Mouse (Mus musculus) left cerebral cortex, postnatal 14 days (tissue): ENCODE measurements around the gene Itga2b. TPM values are rescaled to one million over a fixed set of nuclear protein-coding genes. Genes with fewer than 3 reads are reported as not detected.

Experiments used
- DNase-seq, 2 experiments: peaks; one replicate each; pipeline ENCODE4 v3.0.0; 2021 to 2022; ENCODE audit warnings: low spot score in 2 of 2, mixed read lengths in 1 of 2
- intact Hi-C: fragments of 180-260 bp; cut with DNase I; formaldehyde crosslinking; loops from one replicate; pipeline ENCODE4 v1.15.1; 2025
- long read RNA-seq, 2 experiments: library from polyadenylated mRNA; stranded (forward); transcript quantifications; one replicate each; pipeline ENCODE4 v2.0.0; 2021
- total RNA-seq, 2 experiments: library from RNA; stranded (reverse); gene quantifications; 2 replicates each; pipeline ENCODE4 v1.2.3; 2021

The Itga2b gene
- total RNA-seq: 1 to 10 TPM; 2.0 to 3.6 TPM
- long read RNA-seq, experiment 1, partial matches to known transcripts: 2 of 3 reads
- long read RNA-seq, experiment 1, other reads (novel, unspliced or antisense): 1 of 3 reads
- long read RNA-seq, experiment 2, partial matches to known transcripts: 1 of 1 reads
- long read RNA-seq, experiment 2, other reads (novel, unspliced or antisense): 0 of 1 reads

GRCm38 (mm10) chr11:102469648-102470357 is at the start of gene Itga2b:
Gene Itga2b (minus strand): TSS chr11:102470122.
- DNase-seq: no peak
- intact Hi-C loops: no loop called here

GRCm38 (mm10) chr11:102514793-102515424 is 45.0 kb upstream of the Itga2b start:
- intact Hi-C loops: no loop called here
- no peak for DNase-seq

GRCm38 (mm10) chr11:102510226-102510625 is 40.3 kb upstream of the Itga2b start:
- intact Hi-C loops: no loop called here
- DNase-seq: peak in 1 of 2 experiments; percentile 64

- DNase-seq: no peak
Observed at GRCm38 (mm10) chr11:102496732-102497131, 26.8 kb upstream of the Itga2b start.

GRCm38 (mm10) chr11:102496206-102496605 is 26.3 kb upstream of the Itga2b start:
- intact Hi-C loops: no loop called here
- no peak for DNase-seq

More at GRCm38 (mm10) chr11:102496732-102497131, 26.8 kb upstream of the Itga2b start:
- intact Hi-C loops: no loop called here

- intact Hi-C loops: no loop called here
Observed at GRCm38 (mm10) chr11:102495742-102496141, 25.8 kb upstream of the Itga2b start.

GRCm38 (mm10) chr11:102495114-102495513 is 25.2 kb upstream of the Itga2b start:
- intact Hi-C loops: no loop called here

More at GRCm38 (mm10) chr11:102495742-102496141, 25.8 kb upstream of the Itga2b start:
- DNase-seq: no peak

GRCm38 (mm10) chr11:102494063-102494650 is 24.2 kb upstream of the Itga2b start:
- intact Hi-C loops: no loop called here

More at GRCm38 (mm10) chr11:102495114-102495513, 25.2 kb upstream of the Itga2b start:
- no peak for DNase-seq

GRCm38 (mm10) chr11:102493241-102493640 is 23.3 kb upstream of the Itga2b start:
- intact Hi-C loops: no loop called here
- no peak for DNase-seq

More at GRCm38 (mm10) chr11:102494063-102494650, 24.2 kb upstream of the Itga2b start:
- no peak for DNase-seq

- DNase-seq: no peak
- intact Hi-C loops: loop anchor here (5.0 kb wide), 2 partner anchors 69 to 164 kb away; partner anchors contain the start of gene Gpatch8
Observed at GRCm38 (mm10) chr11:102487901-102488300, 18.0 kb upstream of the Itga2b start.

- intact Hi-C loops: loop anchor here (5.0 kb wide), 2 partner anchors 70 to 165 kb away; partner anchors contain the start of gene Gpatch8
- peak; percentile 54 to 57 for DNase-seq
Observed at GRCm38 (mm10) chr11:102486733-102487386, 16.9 kb upstream of the Itga2b start.

- intact Hi-C loops: no loop called here
- DNase-seq: no peak
Observed at GRCm38 (mm10) chr11:102481779-102482178, 11.9 kb upstream of the Itga2b start.

GRCm38 (mm10) chr11:102480897-102481296 is 11.0 kb upstream of the Itga2b start:
- no peak for DNase-seq
- intact Hi-C loops: no loop called here

- DNase-seq: no peak
- intact Hi-C loops: no loop called here
Observed at GRCm38 (mm10) chr11:102480111-102480510, 10.2 kb upstream of the Itga2b start.

- intact Hi-C loops: no loop called here
- DNase-seq: no peak
Observed at GRCm38 (mm10) chr11:102479581-102479980, 9.7 kb upstream of the Itga2b start.

- intact Hi-C loops: no loop called here
- DNase-seq: no peak
Observed at GRCm38 (mm10) chr11:102478671-102479070, 8.7 kb upstream of the Itga2b start.

GRCm38 (mm10) chr11:102475027-102475426 is 5.1 kb upstream of the Itga2b start:
- intact Hi-C loops: no loop called here
- DNase-seq: no peak

- peak; percentile 91 to 97 for DNase-seq
- intact Hi-C loops: no loop called here
Observed at GRCm38 (mm10) chr11:102467041-102467631, 2.8 kb downstream of the Itga2b start.
